Mouse (Mus musculus): Measurements from ENCODE around the gene Heatr4.
"Not testable (repeated sequence)": the region's sequence is repeated elsewhere in the genome, so short reads cannot be mapped to it uniquely, and the experiment has no call there.

Heatr4 gene

DNA sequence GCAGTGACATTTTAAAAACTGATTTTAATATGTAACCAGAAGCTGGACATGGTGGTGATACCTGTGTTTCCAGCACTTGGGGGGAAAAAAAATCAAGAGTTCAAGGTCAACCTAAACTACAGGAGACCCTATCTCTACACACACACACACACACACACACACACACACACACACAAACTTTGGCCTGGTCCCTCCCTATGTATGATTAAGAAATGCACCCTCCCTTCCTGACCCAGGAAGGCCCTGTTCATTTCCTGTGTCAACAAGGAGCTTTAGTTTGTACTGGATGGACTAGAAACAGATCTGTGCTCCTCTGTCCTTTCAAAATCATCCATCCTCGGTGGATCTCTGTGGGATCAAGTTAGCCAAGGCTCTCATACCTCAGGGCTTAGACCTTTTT lies 46.1 kb downstream of the Heatr4 start:
- not testable (repeated sequence) for DNase-seq (ENCODE audit: low spot score)

DNA sequence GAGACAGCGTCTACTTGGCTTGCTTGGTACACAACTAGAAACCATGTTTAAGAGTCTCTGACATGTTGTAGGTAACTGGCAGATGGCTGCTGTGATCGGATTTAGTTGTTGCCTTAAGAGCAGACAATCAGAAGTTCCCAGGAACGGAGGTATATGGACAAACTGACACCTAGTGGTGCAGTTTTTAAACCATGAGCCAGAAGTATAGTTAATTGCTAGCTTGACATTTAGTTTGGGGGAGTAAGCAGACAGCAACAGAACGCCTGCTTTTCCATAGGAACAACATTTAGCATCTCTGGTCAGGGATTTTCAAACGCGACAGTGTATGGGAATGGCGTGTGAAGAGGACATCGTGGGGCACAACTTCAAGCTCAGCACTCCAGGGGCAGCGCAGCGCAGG lies 47.1 kb downstream of the Heatr4 start:
- DNase-seq (ENCODE audit: low spot score), result no peak

DNA sequence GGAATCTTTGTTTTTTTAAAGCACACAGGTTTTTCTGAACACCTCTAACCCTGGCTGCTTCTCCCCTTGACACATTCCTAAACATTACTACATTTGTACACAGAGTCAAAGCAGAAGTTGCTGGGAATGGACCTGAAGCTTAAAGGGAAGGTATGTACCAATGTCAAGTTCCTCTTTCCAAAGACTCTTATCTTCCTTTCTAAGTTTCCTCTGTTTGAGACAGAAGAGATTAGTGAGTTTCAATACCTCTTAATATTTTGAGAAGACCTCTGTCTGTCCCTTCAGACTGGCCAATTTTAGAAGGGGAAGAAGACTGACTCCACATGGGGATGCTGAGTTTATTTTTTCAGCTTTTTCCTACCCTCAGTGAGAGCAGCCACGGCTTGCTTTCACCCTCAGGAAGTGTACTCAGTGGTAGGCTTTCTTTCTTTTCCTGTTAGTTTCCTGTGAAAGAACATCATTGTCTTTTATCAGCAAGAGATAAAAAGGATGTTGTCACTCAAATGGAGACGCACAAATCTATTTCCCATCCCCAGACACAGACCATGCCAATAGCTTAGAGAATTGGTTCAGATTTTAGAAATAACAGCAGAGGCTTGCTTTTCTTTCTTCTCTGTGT lies 55.4 kb downstream of the Heatr4 start:
- no peak for DNase-seq (ENCODE audit: low spot score)

DNA sequence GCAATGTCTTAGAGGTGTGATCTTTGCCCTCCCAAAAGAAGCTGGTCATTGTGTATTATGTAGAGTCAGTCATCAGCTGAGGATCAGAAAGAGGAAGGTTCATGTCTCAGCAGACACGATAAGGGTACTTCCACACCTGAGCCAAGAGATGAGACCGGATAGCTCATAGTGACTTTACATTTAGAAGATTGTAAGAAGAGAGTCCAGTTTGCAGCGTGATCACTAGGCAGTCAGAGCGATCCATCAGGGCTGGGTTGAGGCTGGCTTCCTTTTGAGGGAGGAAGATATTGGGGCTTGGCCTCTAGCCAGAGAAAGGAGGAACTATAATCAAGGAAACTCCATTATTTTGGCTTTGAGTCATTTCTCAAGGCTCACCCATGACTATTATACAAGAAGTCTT lies 56.9 kb downstream of the Heatr4 start:
- DNase-seq (ENCODE audit: low spot score), result peak; percentile 43

GRCm38 (mm10) chr12:83926061-83926460 lies 58.6 kb downstream of the Heatr4 start:
- DNase-seq (ENCODE audit: low spot score), result no peak

DNA sequence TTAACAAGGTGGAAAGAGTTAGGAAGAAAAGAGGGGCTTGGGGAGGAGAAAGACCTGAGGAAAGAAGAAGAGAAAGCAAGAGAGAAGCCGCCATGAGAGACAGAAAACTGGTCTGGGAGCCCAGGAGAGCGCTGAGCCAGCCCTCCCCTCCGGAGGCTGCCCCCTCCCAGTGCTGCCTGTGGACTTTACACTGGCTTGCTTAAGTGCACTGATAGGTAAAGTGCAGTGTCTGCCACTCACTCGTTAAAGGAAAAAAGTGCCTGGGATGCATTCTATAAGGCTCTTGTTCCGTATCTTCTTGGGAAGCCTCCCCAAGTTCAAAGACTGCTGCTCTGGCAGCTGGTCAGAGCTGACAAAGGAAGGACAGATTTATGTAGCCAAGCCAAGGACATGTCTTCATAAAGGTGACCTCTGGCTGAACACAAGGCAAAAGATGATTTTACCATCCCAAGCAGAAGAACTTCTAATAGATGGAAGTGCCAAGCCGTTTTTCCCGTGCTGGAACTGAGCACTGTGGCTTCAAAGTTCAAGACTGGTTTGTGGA lies 59.4 kb downstream of the Heatr4 start:
- DNase-seq (ENCODE audit: low spot score), result no peak

DNA sequence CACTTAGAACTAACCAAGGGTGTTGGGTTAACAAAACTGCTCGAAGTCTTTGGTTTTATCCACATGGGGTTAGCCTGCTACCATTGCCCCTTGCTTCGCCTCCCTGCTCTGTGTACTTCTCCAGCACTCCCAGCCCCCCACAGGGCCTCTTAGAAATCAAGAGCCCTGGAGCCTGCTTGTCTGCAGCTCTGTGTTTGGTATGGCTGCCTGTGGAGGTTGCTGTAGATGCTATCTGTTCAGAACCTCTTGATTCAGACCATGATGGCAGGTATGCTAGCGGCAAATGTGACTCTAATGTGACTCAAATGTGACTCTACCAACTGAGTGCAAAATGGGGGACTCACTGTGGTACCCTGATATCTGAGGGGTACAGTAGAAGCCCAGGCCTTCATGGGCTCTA lies 60.3 kb downstream of the Heatr4 start:
- no peak for DNase-seq (ENCODE audit: low spot score)

DNA sequence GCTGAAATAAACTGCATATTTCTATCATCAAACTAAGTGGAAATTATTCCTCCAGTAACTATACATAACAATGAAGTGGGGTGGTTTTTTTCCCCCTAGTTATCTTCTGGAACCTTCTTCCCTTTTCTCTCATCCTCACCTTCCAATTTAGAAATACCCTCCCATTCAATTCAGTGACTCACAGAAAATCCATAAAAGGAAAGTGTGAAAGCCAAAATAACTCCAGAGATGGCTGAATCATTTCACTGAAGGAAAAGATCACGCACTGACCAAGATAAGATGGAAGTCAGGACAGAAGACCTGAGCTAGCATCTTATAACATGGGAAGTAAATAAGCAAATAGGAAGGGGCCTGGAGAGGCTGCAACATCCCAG lies 61.2 kb downstream of the Heatr4 start:
- no peak for DNase-seq (ENCODE audit: low spot score)

DNA sequence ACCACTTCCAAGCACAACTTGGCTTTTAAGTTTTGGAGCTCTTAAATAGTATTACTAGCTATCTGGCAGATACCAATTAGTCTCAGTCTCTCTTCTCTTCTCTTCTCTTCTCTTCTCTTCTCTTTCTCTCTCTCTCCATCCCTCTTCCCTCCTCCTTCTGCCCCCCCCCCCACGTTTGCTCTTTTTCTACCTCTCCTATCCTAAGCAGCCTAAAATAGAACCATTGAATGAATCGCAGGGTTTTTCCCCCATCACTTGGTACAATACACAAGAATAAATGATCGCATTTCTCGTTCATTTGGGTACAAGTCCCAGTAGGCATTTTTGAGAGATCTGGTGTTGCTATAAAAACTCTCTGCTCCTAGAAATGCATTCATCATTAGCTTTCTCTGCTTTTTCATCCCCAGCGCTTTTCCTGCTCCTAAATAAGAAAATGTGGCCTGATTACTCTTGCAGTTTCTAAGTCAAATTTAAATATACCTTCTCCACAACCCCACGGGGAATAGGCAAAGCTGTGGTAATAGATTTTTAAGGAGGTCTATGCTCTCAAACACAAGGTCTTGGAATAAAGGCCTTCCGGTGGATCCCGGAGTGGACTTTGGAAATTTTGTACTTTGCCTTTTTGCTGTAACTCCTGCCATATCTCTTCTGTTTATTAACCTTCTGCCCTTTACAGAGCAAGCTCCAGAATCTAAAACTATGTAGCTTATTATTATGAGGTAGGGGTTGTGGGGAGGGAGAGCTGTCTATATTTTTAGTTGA lies 61.7 kb downstream of the Heatr4 start:
- no peak for DNase-seq (ENCODE audit: low spot score)

DNA sequence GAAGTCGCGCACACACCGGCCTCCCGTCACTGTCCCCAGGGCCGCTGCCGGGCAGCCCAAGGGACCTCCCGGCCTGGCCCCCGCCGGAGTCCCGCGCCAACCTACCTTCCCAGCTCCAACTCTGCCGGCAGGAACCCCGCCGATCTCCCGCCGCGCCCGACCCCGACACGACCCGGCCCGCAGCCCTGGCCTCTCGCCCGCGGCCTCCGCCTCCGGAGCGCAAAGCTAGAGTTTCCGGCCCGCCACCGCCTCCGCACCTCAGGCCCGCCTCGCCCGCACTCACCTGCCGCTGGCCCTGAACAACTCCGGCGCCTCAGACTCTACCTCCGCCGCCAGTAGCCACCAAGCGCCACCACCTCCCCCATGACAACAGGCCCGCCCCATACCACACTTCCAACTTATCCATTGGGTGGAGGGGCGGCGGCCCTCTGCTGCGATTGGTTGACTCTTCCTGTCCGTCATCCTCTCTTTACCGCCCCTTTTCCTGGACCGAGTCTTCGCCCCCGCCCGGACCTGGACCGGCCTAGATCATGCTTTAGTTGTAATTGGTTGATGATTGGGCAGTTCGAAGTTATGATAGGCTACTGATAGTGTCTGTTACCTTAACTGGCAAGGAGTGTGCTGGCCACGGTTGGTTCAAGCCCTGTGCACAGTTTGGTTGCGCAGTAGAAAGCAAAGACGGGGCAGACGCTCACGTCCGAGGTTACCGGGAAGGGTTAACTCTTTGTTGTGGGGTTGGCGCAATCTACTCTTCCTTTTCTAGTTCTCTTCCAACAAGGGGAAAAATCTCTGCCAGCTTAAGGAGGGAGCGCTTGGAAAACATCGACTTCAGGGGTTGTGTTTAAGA lies 62.9 kb downstream of the Heatr4 start, which contains the start of gene Numb:
Gene Numb (minus strand): TSS at position 400 of the 847 bp plus-strand sequence.
- peak; percentile 99 for DNase-seq (ENCODE audit: low spot score)

GRCm38 (mm10) chr12:83920721-83921441 lies 63.8 kb downstream of the Heatr4 start:
- DNase-seq (ENCODE audit: low spot score), result peak; percentile 21

DNA sequence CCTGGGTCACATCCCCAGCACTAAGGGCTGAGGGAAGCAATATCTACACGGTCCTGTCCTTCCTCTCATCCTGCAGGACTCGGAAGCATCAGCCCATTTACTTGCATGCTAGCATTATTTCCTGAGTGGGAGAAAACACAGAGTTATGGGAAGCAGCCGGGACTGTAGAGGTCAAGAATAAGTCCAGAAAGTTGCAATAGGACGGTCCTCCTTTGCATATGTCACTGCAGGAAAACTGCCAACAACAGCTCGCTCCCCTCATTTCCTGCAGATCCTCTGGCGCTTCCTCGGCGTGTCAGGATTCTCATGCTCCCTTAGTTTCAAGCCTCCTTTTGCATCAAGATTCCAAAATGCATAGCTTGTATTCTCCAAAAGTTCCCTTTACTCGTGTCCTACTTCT lies 67.8 kb downstream of the Heatr4 start:
- DNase-seq (ENCODE audit: low spot score), result no peak

DNA sequence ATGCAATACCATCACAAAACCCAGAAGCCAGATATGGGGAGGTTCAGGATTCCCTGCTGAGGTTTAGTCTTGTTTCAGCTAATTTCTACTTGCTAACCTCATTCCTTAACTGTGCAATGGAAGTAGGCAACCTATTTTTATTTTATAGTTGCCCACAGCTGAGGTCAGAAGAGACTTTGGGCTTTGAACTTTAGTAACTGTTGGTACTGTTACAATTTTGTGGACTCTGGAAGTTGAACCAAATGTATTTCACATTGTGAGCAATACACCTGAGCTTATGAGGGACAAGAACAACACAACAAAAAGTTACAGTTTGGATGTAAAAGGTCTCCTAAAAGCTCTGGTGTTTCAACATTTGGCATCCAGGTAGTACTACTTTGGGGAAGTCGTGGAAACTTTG lies 69.9 kb downstream of the Heatr4 start:
- no peak for DNase-seq (ENCODE audit: low spot score)

DNA sequence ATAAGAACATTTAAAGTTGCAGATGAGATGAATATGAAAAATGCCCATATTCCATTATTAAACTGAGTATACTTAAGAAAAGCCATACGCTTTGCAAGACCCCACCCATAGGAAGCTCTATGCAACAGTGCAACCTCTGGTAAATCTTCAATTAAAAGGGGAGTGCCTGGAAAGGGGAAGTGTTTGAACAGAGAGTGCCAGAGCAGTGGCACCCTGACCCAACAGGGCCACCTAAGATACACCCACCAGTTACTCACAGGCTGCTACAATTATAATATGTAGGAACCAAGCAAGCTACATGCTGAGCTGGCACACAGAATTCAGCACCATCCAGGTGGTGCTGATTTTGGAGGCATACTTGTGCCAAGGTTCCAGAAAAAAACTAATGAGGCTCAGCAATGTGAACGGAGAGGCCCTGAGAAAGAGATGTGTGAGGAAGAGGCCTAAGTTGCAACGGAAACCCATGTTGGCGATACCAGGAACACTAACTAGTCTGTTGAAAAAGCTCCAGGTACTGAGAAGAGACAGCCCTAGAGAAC lies 70.4 kb downstream of the Heatr4 start:
- no peak for DNase-seq (ENCODE audit: low spot score)

- no peak for DNase-seq (ENCODE audit: low spot score)
Measured at GRCm38 (mm10) chr12:83910451-83910850, 74.2 kb downstream of the Heatr4 start.
